Mouse (Mus musculus) urinary bladder, postnatal 10 days (tissue): ENCODE results near the gene Pnpla3.

Experiments
- DNase-seq: peaks from one replicate; pipeline ENCODE4 v3.0.0; 2022; ENCODE audit warnings: low spot score

The Pnpla3 gene

GRCm38 (mm10) chr15:84217969-84218782 lies 50.5 kb downstream of the Pnpla3 start:
- no peak for DNase-seq

- no peak for DNase-seq
Measured at GRCm38 (mm10) chr15:84218783-84219271, 51.2 kb downstream of the Pnpla3 start.

GRCm38 (mm10) chr15:84221539-84221938 lies 53.9 kb downstream of the Pnpla3 start:
- no peak for DNase-seq

GRCm38 (mm10) chr15:84223423-84223822 lies 55.8 kb downstream of the Pnpla3 start:
- no peak for DNase-seq

GRCm38 (mm10) chr15:84224779-84225178 lies 57.1 kb downstream of the Pnpla3 start:
- no peak for DNase-seq

GRCm38 (mm10) chr15:84226918-84227317 lies 59.3 kb downstream of the Pnpla3 start:
- DNase-seq, result no peak

- DNase-seq, result no peak
Measured at GRCm38 (mm10) chr15:84230661-84231060, 63.0 kb downstream of the Pnpla3 start.

- no peak for DNase-seq
Measured at GRCm38 (mm10) chr15:84231113-84231712, 63.6 kb downstream of the Pnpla3 start.

- DNase-seq, result no peak
Measured at GRCm38 (mm10) chr15:84231721-84232561, 64.3 kb downstream of the Pnpla3 start, which contains the start of gene Parvb. Parvb (plus strand) TSS chr15:84232043.

GRCm38 (mm10) chr15:84232609-84233008 lies 65.0 kb downstream of the Pnpla3 start:
- no peak for DNase-seq

- no peak for DNase-seq
Measured at GRCm38 (mm10) chr15:84234794-84235581, 67.4 kb downstream of the Pnpla3 start.

GRCm38 (mm10) chr15:84235646-84236045 lies 68.0 kb downstream of the Pnpla3 start:
- no peak for DNase-seq
